In genomic region chr1:105434631-105435403, GRCm38 (mm10) we compare ENCODE assay signal across 16 mouse cellular contexts.
DNase-seq lines count a peak whose midpoint lies in the region; ATAC-seq and TF ChIP-seq lines count a peak whose summit lies in the region.
"Had no signal": no experiment of that assay in that cellular context is flagged by ENCODE, and none has a peak within 500 bp of the region (broad histone marks: within the 10 kb centered on the region; RNA-seq: fewer than 3 reads in every experiment).

No protein-coding gene starts in this region.

- no peak overlapping the region for H3K9ac ChIP-seq in kidney, embryonic 14.5 days (ENCODE audit: low read depth, low read length)
- H3K9ac ChIP-seq: forebrain, embryonic 13.5 days; hindbrain, embryonic 15.5 days; midbrain, embryonic 13.5 days had no signal

- no peak for TF ChIP-seq CTCF in layer of hippocampus, adult 2 months (conservative IDR thresholded peaks at IDR 0.05)

- WGBS in kidney, embryonic 14.5 days = 69% methylated on average over 8 of the region's 8 CpGs
- WGBS in heart, embryonic 10.5 days = 79% methylated on average over 8 of the region's 8 CpGs

- H3K36me3 ChIP-seq in kidney, embryonic 14.5 days (ENCODE audit: control insufficient read depth, insufficient read depth, low read length) = no peaks in the 10 kb centered on the region
- no peaks in the 10 kb centered on the region for H3K36me3 ChIP-seq in heart, embryonic 10.5 days
- H3K36me3 ChIP-seq: hindbrain, embryonic 15.5 days; midbrain, embryonic 13.5 days had no signal

- DNase-seq in 3T3-L1 (ENCODE audit: low read depth, low spot score) = peak; percentile 6
- DNase-seq in CD4-positive helper T cell, adult 2 months (ENCODE audit: low read depth, low spot score) = peak; percentile 31
- peak; percentile 51 for DNase-seq in c-Kit-positive CD71-negative TER-119-negative erythroid progenitor cells, embryonic 14.5 days (ENCODE audit: low read depth)
- DNase-seq in adrenal gland, adult 8-10 months = no peak
- DNase-seq in heart, embryonic 10.5 days (ENCODE audit: low spot score) = no peak
- no peak for DNase-seq in layer of hippocampus, adult 2 months (ENCODE audit: low spot score in 2 of 2)
- DNase-seq: adrenal gland, adult 2 months; gastrocnemius, postnatal 10 days; liver; right cerebral cortex, postnatal 14 days had no signal

- no peaks in the 10 kb centered on the region for H3K27me3 ChIP-seq in kidney, embryonic 14.5 days (ENCODE audit: control insufficient read depth, insufficient read depth, low read length)
- no peaks in the 10 kb centered on the region for H3K27me3 ChIP-seq in heart, embryonic 10.5 days (ENCODE audit: insufficient read depth, poor library complexity, severe bottlenecking)
- H3K27me3 ChIP-seq: forebrain, embryonic 13.5 days; hindbrain, embryonic 15.5 days; midbrain, embryonic 13.5 days had no signal

- H3K4me3 ChIP-seq in kidney, embryonic 14.5 days (ENCODE audit: low read length) = no peak overlapping the region
- no peak overlapping the region for H3K4me3 ChIP-seq in heart, embryonic 10.5 days
- no peak overlapping the region for H3K4me3 ChIP-seq in layer of hippocampus, adult 2 months
- H3K4me3 ChIP-seq: forebrain, embryonic 13.5 days; hindbrain, embryonic 15.5 days; midbrain, embryonic 13.5 days had no signal

- H3K4me2 ChIP-seq in kidney, embryonic 14.5 days (replicated peaks; ENCODE audit: low read depth, low read length) = no peak overlapping the region
- H3K4me2 ChIP-seq: forebrain, embryonic 13.5 days; hindbrain, embryonic 15.5 days; midbrain, embryonic 13.5 days had no signal

- H3K27ac ChIP-seq in kidney, embryonic 14.5 days (ENCODE audit: low read depth, low read length) = no peak overlapping the region
- no peak overlapping the region for H3K27ac ChIP-seq in heart, embryonic 10.5 days
- no peak overlapping the region for H3K27ac ChIP-seq in layer of hippocampus, adult 2 months
- H3K27ac ChIP-seq: forebrain, embryonic 13.5 days; hindbrain, embryonic 15.5 days; midbrain, embryonic 13.5 days had no signal

- H3K4me1 ChIP-seq in kidney, embryonic 14.5 days (ENCODE audit: control insufficient read depth, insufficient read depth, low read length) = no peaks in the 10 kb centered on the region
- H3K4me1 ChIP-seq in heart, embryonic 10.5 days = no peaks in the 10 kb centered on the region; the same call in 1 of the 2 replicates
- H3K4me1 ChIP-seq: forebrain, embryonic 13.5 days; hindbrain, embryonic 15.5 days; midbrain, embryonic 13.5 days had no signal

- H3K9me3 ChIP-seq in kidney, embryonic 14.5 days (ENCODE audit: control insufficient read depth, low read length) = no peaks in the 10 kb centered on the region
- H3K9me3 ChIP-seq in heart, embryonic 10.5 days = no peaks in the 10 kb centered on the region
- H3K9me3 ChIP-seq: forebrain, embryonic 13.5 days; hindbrain, embryonic 15.5 days; midbrain, embryonic 13.5 days had no signal

- ATAC-seq in monocyte, adult 5-6 weeks (replicated peaks; ENCODE audit: insufficient number of reproducible peaks, low FRiP score, low TSS enrichment, poor library complexity, severe bottlenecking) = 0 out of 2 replicates have a peak, but pooled peaks have one; percentile 43
- no peak for ATAC-seq in kidney, embryonic 14.5 days (ENCODE audit: low FRiP score, low TSS enrichment)
- ATAC-seq: forebrain, embryonic 13.5 days; lung, postnatal 0 days; midbrain, embryonic 13.5 days had no signal

Comparison
In these comparisons a context has a peak if more than half of its experiments do, and no peak if none do; other contexts are left out.
1. DNase-seq: peak in 3T3-L1 (single experiment), CD4-positive helper T cell, adult 2 months (single experiment) and c-Kit-positive CD71-negative TER-119-negative erythroid progenitor cells, embryonic 14.5 days (single experiment); none in adrenal gland, adult 8-10 months (single experiment), heart, embryonic 10.5 days (single experiment) and layer of hippocampus, adult 2 months (0 of 2).